Mouse (Mus musculus) cerebellum, postnatal 14 days (tissue): ENCODE data around the gene Rab5c.

Experiments used
- DNase-seq, 2 experiments: peaks; one replicate each; pipeline ENCODE4 v3.0.0; 2021; ENCODE audit warnings: mixed read lengths in 2 of 2

Gene Rab5c

DNA sequence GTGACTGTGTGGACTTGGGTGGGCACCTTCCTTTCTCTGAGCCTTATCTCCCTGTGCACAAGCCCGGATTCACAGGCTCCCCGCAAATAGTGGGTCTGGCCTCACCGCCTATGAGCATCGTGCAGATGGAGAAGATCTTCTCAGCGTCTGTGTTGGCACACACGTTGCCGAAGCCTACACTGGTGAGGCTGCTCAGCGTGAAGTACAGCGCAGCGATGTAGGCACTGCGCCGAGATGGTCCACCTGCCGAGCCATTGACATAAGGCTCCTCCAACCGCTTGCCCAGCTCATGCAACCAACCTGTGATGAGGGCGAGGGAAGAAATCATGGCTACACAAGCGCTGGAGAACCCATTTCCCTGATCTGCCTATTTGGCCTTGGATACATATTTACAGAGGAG is 12.1 kb upstream of the Rab5c start:
- no peak for DNase-seq

DNA sequence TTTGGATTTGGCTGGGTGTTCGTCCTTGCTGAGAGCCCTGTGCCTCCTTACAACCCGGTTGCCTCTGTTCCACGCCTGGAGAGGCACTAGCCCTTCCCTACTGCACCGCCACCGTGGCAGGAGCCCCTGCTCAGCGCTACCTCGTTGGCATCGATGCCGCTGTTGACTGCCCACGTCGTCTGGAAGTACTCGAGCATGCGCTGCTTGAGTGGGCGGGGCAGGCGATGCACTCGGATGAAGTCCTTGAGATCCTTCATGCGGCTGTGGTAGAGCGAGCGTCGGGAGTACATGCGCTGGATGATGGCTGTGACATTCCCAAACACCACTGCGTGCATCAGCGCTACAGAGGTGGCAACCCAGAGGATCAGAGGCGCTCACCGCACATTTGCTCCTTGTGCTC is 11.5 kb upstream of the Rab5c start:
- DNase-seq: no peak

DNA sequence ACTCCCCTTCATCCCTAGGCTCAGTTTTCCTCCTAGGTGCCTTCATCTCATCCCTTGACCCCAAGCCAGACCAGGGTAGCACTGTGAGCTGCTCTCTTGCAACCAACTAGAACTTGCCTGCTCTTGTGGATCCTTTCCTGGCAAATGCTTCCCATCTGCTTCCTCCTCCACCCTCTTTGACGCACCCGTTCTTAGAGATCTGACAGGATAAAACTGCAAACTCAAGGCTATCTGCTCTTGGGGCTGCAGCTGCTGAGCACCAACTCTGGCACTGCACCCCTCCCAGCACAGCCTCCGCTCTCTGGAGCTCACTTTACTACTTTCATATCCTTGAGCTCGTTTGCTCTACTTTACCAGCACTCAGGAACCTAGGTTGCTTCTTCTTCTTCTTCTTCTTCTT is 10.6 kb upstream of the Rab5c start:
- no peak for DNase-seq

- DNase-seq: no peak
Observed at GRCm38 (mm10) chr11:100747114-100747513, 9.1 kb upstream of the Rab5c start.

DNA sequence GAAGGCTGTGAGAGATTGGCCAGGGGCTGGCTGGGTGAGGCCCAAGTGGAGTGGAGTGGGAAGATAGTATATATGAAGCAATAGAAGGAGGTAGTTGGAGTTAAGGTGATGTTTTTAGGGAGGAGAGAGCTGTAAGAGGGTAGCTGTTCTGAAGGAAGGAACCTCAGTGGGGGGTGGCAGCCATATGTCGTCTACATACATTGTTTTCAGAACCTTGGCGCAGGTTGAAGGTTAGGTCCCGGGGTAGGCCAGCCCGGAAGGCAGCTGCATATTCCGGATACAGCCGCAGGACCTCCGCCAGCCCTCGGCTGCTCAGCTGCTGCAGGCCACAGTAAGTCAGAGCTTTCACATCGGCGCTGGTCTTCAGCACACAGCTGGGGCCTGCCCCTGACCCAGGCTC is 8.5 kb upstream of the Rab5c start:
- no peak for DNase-seq

DNA sequence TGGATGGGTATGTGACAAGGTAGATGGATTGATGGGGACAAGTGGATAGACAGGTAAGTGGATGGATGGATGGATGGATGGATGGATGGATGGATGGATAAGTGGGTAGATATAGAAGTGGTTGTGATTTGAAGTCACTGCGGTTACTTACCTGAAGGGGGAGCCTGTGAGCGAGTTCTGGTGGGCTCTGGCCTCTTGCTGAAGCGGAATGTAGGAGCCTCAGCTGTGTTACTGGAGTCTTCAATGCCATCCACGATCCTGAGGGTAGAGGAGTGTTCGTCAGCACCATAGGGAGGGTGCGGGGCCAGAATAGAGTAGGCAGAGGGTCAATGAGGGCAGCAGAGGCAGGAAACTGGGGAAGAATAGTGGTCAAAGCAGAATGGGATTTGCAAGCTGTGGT is 7.1 kb upstream of the Rab5c start:
- peak; percentile 77 for DNase-seq

DNA sequence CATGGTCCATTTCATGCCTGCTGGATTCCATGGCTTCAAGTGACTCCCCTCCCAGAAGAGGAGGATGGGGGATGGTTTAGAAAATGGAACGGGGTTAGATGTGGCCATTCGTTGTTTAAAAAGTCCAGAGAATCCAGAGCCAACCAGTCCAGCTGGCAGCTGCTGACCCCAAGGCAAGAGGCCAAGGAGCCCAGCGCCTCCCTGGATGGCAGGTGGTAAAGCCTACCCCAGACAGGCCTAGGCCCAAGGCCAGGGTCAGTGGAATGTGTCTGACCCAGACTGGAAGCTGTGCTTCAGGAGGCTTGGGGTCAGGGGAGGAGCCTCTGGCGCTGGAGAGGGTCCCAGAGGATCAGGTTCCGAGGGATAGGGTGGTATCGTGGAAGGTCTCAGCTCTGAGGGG is 3.3 kb upstream of the Rab5c start:
- peak; percentile 42 to 56 for DNase-seq

DNA sequence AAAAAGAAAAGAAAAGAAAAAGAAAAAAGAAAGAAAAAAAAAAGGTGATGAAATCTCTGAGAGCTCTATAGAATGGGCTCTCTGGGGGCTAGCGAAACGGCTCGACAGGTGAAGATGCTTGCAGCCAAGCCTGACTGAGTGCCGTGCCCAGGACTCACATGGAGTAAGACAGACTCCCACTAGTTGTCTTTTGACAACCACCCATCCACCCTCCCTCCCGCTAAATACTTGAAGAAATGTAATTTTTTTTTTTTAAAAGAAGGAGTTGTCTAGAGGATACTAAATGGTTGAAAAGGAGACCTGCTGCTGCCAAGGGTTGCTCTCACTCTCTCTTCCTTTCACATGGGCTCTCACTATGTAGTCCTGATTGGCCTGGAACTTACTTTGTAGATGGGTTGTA is 734 bp upstream of the Rab5c start:
- DNase-seq: peak in 1 of 2 experiments; percentile 45

- DNase-seq: no peak
Observed at GRCm38 (mm10) chr11:100737105-100737733, 796 bp downstream of the Rab5c start.

GRCm38 (mm10) chr11:100736746-100737080 is 1.3 kb downstream of the Rab5c start:
- DNase-seq: no peak

DNA sequence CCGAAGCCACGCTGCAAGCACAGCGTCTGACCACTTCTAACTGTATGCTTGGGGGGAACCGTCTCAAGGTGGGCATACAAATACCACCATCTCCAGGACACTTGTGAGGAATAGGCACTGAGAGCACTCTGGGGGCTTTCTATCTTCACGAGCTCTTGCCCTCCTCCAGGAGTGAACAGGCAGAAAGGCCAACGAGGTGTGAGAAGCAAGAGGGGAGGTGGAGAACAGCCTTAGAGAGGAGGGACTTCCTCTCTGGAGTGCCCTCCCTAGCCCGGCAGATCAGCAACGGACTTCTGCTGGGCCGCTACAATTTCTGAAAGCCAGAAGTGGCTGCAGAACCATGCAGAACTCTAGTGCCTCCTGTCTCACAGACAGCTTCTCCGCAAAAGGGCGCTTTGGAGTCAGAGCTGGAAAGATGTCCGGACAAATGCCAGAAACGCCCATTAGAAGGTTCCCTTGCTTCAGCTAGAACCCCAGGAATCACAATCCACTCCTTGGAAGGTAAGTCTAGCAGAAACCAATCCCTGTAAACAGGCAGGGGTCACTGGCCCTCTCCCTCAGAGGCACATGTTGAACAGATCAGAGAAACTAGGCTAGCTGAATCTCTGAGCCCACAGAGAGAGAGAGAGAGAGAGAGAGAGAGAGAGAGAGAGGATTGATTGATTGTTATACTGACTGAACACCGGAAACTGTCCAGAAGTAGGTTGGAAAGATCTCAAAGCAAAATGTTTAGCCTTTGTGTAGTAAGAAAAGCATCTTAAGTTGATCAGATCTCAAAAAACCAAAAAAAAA is 1.9 kb downstream of the Rab5c start:
- no peak for DNase-seq

GRCm38 (mm10) chr11:100735134-100735865 is 2.7 kb downstream of the Rab5c start:
- DNase-seq: no peak

DNA sequence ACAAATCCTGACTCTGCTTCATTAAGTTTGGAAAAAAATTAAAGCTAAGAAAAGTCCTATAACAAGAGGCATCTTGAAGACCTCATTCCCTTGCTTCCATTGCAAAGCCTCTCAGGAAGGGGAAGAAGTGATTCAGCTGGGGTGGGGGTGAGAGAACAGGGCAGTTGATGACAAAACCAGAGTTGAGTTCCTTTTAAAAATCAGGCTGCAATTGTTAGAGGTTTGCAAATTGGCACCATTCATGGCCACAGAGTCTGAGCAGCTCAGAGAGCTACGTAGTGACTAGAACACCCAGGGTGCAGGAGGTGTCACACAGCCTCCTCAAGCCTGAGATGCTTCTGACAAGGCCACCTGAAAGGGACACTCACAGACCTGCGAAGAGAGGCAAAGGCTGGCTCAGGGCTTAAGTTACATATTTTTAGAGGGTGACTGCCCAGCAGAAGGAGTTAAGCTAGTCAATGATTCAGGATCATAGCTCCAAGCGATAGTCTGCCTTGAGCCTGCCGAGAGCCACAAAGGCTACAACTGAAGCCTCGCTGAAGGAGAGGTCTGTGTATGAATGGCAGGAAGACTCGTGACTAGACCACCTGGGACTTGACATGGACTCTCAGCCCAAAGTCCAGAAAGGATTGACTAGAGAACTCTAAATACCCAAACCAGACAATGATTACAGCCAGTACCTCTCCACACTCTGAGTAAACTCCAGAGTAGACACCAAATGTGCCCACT is 7.4 kb downstream of the Rab5c start:
- DNase-seq: no peak

GRCm38 (mm10) chr11:100729976-100730375 is 8.0 kb downstream of the Rab5c start:
- DNase-seq: no peak

DNA sequence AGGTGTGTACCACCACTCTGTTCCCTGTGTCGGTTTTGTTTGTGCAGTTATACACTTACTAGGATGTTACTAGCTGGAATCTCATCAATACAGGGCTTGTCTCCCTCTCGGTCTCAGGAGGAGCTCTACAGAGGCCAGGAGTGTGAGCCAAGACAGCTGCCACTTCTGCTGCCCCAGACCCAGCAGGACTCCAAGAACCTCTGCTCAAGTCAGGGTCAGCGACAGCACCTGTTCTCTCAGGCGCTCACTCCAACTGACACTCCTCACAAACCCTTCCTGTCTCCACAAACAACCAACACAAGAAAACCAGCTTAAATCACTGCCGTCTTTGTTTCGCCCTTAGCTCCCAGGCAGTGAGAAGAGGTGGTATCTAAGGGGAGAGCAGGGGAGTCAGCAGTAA is 9.4 kb downstream of the Rab5c start:
- DNase-seq: no peak

DNA sequence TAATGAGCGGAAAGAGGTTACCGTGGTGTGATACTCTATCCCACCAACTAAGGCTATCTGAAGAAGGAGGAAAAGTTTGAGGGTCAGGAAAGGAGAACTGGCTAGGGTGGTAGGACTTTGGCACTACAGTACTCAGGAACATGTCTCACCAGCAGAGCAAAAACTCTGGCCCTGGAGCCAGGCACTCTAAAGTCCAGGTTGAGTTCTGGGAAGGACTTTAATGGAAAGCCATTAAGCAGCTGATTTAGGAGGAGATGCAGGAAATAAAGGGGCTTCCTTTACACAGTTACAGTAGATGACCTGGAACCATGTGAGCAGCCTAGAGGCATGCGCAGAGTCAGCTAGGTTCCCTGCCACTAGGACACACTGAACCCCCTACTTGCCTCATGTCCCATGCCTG is 10.8 kb downstream of the Rab5c start:
- DNase-seq: no peak

DNA sequence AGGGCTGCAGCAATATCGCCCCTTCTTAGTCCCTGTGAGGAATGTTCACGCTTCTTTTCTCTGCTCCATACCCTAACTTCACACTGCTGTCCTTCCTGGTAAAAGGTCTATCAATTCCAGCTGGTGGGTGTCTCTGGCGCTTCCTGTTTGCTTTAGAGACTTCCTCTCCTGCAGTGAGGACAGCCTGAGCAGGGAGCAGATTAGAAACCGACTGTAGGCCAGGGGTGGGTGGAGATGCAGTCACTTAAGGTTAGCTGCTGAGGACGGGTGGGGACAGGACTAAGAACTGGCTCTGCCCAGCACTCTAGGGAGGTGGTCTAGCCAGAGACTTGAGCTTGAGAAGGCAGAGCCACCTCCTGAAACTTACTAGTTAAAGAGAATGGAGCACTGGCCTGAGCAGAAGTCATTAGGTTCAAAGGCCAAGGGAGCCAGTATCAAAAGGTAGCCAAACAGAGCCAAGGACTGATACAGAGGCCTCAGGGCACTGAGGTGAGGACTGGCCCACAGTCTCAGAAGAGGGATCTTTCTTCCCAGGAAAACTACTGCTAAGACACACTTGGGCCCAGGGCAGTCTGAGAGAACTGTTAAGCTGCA is 13.0 kb downstream of the Rab5c start:
- DNase-seq: no peak

DNA sequence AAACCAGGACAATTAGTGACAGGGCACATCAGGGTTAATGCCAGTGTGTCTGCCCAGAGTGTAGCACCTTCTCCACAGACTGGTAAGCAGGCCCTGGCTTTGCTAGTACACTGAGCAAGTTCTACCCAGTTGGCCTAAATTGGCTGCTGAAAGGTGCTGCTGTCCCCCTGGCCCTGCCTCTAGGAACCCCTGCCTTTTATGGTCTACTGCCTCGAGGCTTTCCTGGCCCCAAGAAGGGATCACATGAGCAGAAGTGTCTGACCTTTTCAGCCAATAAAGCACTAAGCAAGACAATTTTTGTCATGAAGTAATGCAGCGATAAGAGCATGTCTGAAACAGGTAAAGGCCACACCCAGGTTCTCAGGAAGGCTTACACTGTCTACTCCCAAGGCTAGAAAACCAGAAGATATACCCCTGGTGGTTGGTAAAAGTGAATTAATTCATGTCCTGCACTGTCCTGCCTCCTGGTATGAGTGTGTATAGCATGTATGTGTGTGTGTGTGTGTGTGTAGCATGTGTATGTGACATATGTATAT is 15.5 kb downstream of the Rab5c start:
- no peak for DNase-seq

DNA sequence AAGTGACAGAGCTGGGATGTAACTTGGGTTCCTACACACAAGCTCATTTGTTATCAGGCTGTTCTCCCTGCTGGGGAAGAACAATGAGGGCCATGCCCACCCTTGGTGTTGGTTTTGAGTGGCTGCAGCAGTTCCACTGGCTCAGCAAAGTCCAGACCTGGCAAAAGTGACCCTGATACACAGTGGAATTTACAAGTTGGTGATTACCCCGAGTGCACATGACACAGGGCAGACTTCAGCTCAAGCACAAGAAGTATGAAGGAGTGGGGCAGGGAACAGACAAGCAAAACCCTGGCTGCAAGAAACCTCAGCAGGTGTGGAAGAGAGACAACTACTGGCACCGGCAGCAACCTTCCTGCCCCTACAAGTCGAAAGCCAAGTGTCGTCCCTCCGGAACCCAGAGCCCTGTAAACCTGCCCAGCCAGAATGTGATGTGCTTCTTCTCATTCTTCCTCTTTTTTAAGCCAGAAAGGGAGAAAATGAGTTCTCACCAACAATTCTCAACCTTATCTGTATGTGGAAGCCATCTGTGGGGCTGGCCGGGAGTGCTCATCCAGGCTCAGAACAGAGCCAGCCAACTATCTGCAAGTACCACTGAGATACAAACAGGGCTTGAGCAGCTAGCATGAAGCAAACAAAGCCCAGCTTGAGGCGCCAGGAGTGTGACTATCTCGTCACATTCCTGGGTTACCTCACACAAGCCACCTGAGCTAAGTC is 16.1 kb downstream of the Rab5c start:
- no peak for DNase-seq

DNA sequence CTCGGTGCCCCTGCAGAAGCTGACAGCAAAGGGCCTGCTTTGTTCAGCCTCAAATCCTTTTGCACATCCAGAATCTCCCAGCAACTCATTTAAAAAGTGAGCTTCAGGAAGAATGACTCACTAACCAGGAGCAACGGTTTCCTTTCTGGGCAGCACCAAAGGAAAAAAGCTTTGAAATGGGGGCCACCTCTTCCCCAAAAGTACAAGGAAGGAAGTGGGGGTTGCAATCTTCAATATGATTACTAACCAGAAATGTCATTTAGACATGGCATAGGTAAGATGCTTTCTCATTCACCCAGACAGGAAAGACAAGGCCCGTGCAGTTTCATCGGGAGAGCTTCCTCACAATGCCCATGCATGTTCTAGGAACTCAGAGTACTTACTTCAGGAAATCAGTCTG is 16.8 kb downstream of the Rab5c start:
- no peak for DNase-seq

GRCm38 (mm10) chr11:100720345-100720744 is 17.7 kb downstream of the Rab5c start:
- DNase-seq: no peak

- DNase-seq: no peak
Observed at GRCm38 (mm10) chr11:100719893-100720292, 18.1 kb downstream of the Rab5c start.
